Mouse (Mus musculus) brain, embryonic 14.5 days (tissue): Measurements from ENCODE around the gene Glrx5.

Source experiments
- CTCF ChIP-seq: fragments of 200-500 bp; IDR thresholded peaks from 2 replicates; pipeline ENCODE4 v1.5.1; 2012; ENCODE audit warnings: inconsistent platforms, mild to moderate bottlenecking, moderate library complexity, borderline replicate concordance; ENCODE audit not compliant: insufficient read depth, insufficient read length; ENCODE audit errors: extremely low read depth
- POLR2A ChIP-seq: fragments of 200-500 bp; IDR thresholded peaks from 2 replicates; pipeline ENCODE4 v1.6.1; 2012; ENCODE audit warnings: mild to moderate bottlenecking, inconsistent platforms, borderline replicate concordance; ENCODE audit not compliant: poor library complexity, insufficient read depth, insufficient read length, severe bottlenecking; ENCODE audit errors: extremely low read depth

DNA sequence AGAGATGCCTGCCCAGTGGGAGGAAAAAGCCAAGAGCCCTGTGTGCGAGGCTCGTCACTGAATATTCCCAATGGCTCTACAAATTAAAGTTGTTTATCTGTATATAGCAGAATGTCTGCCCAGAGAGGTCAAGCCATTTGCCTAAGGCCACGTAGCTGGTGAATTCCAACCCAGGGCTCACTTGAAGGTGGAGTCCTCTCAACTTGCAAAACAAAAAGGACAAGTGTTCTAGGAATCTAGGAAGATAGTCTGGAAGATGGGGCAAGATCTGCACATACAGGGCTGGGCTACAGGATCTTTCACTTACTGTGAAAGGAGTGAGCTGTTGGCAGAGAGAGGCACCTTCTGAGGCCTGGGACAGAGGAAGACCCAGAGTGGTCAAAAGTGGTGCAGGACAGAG, 44.0 kb downstream of the Glrx5 start:
- TF ChIP-seq POLR2A (no peak), CTCF (no peak)
